Mouse (Mus musculus) testis, postnatal 14 days (tissue): Measurements from ENCODE around the gene Paox.
"Not testable (repeated sequence)": the region's sequence is repeated elsewhere in the genome, so short reads cannot be mapped to it uniquely, and the experiment has no call there.

Source experiments
- DNase-seq: peaks from one replicate; pipeline ENCODE4 v3.0.0; 2021; ENCODE audit warnings: low spot score

Gene Paox

DNA sequence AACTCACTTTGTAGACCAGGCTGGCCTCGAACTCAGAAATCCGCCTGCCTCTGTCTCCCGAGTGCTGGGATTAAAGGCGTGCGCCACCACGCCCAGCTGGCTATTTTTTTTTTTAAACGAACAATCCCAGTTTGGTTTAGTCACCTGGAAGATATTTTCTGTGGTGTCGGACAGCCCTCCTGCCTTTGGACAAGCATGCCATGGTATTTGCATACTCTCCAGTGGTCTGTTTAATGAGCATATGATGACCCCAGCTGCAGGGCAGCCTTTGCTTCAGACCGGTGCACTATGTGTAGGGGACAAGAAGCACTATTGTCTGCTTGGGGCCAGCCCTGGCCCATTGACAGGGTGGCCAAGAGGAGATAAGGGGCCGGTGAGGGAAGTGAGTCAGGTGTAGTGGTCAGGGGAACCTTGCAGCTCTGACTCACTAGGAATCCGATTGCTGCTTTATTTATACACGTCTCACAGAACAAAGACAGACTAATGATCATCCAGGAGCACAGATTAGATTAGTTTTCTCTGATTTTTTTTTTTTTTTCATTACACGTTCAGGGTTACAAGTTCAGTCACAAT is 5.8 kb downstream of the Paox start:
- no peak for DNase-seq

DNA sequence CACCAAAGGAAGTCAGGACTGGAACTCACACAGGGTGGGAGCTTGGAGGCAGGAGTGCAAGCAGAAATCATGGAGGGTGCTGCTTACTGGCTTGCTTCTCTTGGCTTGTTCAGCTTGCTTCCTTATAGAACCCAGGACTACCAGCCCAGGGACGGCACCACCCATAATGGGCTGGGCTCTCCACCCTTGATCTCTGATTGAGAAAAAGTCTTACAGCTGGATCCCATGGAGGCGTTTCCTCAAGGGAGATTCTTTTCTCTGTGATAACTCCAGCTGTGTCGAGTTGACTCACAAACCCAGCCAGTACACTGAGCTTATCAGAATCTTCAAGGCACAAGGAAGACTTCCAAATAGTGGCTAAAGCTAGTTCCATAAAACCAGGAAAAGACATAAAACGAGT is 7.2 kb downstream of the Paox start:
- DNase-seq = no peak

DNA sequence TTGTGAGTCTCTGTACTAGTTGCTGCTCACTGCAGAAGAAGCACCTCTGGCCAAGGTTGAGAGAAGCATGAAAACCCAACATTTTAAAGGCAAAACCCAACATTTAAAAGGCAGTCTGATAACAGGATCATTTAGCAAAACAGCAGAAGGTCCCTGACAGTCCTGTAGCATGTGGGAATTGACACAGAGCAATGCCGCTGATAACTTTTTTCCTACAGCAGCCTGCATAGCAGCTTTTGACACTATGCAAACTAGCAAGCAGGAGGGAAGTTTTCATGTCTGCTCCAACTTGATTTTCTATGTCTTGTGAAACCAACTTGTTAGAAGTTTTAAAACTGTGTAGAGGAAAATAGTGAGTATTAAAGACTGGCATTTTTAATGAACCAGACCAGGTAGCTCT is 8.8 kb downstream of the Paox start:
- no peak for DNase-seq

DNA sequence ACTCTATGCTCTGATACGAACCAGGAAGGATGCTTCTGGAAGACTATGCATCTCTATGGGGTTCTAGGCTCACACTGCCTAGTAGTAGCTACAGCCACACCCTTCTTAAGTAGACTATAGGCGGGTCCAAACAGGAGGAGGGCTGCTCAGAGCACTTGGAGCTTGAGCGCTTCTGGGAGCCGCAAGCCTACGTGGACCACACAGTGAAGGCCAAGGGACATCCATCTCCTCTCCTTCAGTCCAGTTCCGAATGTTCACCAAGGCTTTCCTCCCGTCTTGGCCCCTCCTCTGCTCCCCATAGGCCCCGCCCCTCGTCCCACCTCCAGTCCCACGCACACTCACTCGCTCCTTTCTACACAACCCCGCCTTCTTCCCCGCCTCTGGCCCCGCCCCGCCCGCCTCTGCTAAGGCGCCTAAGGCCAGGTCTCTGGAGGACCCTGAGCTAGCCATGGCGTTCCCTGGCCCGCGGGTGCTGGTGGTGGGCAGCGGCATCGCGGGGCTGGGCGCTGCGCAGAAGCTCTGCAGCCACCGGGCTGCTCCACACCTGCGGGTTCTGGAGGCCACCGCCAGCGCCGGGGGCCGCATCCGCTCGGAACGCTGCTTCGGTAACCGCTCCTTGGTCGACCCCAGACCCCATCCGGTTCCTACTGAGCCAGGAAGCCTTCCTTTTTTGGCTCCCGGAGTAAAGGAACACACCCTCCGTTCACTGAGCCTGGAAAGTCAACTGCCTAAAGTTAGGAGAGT is 9.9 kb downstream of the Paox start:
- peak; percentile 90 for DNase-seq

DNA sequence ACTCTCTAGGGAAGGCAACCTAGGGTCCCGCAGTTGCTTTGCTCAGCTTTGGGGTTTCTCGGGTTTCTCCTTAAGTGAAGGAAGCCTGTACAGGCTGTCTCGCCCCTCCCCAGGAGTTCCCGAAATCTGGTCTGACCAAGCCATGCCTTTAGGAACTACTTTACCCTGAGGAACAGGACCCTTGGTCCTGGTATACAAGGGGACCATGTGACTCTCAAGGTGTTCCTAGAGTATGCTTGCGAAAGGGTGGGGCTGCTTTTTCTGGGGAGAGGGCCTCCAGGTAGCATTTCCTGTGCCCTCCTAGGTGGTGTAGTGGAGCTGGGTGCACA is 10.4 kb downstream of the Paox start:
- DNase-seq = no peak

DNA sequence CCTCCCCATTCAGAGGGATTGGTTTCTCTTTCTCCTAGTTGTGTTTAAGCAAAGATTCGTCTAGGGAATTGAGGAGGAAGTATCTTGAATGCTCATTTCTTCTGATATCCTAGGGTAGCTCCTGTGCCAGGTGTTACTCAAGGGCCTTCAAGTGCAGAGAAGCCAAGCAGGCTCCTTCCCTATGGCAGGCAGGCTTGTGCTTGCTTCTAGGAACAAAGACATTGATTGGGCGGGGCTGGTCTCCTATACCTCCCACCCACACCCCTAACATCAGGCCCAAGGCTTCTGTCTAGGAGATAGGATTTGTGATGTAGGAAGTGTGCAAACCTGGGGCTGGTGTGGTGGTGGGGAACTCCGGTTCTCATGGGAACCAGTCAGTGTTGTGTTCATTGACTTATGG is 11.3 kb downstream of the Paox start:
- DNase-seq = no peak

DNA sequence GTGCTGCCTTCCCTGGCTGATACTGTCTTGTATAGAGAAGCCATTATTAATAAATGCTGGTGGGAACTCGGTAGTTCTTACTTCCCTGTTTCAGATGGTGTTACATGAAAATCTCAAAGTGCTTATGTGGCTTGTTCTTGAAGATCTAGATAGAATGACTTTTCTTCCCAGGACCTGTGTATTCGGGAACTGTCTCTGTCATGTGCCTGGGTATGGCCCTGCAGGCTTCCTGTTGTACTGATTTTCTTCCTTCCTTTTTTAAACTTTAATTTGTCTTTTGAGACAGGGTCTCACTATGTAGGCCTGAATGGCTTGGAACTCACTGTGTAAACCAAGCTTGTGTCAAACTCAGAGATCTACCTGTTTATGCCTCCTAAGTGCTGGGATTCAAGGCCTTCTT is 12.3 kb downstream of the Paox start:
- no peak for DNase-seq

DNA sequence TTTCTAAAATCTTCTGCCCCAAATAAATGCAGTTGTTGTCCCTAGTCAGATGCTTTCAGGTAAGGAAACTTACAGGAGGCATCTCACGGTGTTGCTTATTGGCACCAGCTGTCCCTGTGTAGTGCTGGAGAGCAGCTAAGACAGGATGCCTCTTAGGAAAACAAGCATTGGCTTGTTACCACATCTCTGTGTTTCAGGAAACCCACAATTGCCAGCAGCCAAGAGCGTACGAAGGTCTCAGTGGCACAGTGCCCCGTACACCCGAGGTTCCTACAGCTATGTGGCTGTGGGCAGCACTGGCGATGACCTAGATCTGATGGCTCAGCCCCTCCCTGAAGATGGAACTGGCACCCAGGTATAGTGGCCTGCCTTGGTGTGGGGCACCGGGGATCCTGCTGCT is 16.6 kb downstream of the Paox start:
- DNase-seq = not testable (repeated sequence)

DNA sequence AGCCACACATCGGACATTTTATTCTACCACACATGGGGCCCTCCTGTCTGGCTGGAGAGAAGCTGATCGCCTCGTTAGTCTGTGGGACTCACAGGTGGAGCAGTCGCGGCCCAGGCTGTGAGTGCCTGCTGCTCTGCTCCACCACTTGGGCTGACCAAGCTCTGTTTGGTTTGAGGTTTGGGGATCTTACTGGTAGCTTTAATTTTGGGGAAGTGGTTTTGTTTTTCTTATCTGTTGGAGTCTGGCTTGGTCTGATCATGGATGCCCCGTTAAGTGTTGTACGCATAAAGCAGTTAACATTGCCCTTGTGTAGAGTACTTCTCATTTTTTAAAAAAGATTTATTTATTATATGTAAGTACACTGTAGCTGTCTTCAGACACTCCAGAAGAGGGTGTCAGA is 18.4 kb downstream of the Paox start:
- DNase-seq = not testable (repeated sequence)

DNA sequence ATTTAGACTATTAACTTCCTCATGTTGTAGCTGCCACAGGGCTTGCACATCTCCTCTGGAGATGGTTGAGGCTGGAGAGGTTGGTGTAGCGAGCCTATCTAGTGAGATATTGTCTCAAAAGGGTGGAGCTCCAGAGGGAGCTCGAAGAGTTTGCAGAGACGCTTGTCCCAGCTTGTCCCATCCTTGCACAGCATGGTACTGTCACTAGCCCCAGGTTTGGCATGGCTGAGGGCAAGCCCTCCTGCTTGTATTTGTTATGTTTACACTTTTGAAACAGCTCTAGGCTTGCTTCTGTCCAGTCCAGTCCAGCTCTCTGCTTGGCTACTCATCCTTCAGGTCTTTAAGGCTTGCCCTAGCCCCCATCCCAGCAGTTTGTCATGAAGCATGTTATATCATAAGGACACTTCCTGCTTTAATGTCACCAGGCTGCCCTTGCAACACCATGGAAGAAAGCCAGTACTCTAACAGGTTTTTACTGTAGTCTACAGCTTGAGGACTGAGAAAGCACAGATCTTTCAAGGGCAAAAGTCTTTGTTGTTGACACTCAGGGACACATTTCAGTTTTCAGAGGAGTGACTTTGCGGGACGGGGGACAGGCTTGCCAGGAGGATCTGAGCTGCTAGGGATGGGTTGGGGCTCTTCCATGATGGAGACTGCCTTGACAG is 19.6 kb downstream of the Paox start:
- no peak for DNase-seq

DNA sequence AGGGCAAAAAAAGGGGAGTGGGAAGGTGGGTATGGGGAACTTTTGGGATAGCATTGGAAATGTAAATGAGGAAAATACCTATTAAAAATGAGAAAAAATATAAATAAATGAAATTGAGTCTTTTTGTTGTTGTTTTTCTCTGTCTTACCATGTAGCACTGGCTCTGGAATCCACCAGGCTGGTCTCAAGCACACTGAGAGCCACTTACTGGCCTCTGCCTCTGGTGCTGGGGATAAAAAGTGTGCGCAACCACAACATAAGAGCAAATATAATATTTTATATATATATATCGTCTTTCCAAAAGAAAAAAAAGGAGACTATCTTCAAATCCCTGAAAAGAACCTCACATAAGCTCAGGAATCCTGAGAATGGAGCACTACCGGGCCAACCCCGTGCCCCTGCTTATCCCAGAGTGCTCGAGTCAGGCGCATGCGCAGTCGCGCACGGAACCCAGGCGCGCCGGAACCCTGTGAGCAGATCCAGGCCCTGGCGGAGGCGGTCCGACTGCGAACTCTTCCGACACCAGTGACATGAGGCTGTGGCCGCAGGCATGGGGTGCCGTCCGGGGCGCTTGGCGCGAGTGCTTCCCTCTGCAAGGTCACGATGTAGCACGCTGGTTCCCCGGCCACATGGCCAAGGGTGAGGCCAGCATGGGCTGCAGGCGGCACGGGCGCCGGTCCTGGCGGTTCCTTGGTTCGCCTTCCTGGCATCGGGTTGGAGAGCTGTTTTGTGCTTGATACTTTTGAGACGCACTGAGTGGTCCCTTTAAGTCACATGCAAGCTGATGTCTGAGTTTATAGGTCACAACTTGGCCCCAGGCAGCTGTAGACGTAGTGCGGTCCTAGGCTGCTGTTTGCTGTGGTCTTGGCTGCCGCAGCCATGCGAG is 21.8 kb downstream of the Paox start, which contains the start of gene Mtg1:
TSS of gene Mtg1 (plus strand) at position 430 of the 886 bp plus-strand sequence.
- peak; percentile 92 for DNase-seq

DNA sequence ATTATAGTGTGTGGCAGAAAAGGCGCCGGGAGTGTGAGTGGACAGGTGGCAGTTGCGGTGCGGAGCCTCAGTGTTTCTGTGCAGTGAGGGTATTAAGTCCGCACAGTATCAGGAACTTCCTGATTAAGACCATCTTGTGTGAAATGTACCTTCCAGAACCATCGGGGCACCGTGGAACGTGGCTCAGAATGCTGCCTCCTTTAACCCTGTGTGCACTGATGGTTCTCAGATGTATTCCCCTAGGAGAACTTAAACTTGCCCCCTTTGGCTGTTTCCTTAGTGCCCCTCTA is 22.4 kb downstream of the Paox start:
- DNase-seq = no peak

DNA sequence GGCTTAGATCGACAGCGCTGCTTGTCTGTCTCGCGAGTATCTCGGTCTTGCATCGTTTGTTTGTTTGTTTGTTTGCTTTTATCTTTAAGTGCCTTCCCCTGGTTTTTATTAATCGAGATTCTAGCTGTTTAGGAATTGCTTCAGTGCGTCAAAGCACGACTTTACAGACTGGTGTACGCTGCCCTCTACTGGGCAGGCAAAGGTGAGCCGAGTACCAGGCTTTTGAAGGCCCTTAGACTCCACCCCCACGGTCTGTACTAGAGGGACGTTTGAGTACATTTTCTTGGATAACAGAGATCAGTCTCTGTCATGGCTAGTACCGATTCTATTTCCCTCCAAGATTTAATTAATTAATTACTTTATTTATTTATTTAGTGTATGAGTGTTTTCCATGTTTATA is 25.8 kb downstream of the Paox start:
- no peak for DNase-seq

DNA sequence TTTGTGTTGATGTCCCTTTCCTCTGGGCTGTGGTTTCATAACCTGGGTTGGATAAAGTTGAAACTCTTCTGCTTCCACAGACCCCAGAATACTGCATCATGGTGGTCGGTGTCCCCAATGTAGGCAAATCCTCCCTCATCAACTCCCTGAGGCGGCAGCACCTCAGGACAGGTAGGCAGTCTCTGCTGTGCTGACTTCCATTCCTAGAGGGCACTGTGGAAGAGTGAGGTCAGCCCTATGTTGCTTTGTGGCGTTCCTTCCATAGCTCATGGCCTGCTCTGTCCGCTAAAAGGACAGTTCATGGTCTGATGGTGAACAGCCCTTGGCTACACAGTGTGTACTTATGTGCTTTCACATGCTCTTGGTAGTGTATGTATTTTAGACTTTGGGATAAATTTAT is 29.0 kb downstream of the Paox start:
- no peak for DNase-seq

DNA sequence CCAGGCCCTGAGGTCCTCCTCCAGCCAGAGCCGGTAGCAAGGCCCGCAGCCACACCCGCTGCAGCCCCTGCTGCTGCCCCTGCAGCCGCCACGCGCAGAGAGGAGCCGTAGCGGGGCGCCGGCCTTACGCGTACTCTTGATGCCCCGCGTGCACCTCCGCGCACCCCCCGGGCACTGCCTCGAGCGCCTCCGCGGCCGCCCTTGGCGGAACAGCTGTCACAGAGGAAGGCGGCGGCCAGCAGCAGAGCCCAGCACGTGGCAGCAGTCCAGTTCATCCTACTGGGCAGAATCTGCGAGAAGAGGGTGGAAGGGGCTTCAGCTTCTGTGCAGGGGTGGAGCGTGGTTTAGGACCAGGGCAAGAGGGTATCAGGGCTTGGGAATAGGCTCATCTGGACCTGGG is 37.8 kb downstream of the Paox start:
- DNase-seq = no peak

DNA sequence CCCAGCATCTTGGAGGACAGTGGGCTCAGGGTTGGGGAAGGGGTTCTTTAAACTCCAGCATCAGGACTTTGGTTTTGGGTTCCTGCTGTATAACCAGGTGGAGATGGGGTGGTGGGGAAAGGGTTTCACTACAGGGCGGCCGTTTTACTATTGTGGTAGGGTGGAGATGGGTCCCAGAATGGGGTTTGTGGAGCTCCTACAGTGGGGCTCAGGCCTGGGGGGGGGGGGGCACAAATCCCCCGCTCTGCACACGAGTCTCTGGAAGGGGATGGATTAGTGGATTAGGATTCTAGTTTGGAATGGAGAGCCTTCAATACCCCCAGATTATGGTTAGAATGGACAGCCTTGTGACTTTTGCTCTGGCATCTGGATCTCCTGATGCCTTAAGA is 38.2 kb downstream of the Paox start:
- DNase-seq = no peak

DNA sequence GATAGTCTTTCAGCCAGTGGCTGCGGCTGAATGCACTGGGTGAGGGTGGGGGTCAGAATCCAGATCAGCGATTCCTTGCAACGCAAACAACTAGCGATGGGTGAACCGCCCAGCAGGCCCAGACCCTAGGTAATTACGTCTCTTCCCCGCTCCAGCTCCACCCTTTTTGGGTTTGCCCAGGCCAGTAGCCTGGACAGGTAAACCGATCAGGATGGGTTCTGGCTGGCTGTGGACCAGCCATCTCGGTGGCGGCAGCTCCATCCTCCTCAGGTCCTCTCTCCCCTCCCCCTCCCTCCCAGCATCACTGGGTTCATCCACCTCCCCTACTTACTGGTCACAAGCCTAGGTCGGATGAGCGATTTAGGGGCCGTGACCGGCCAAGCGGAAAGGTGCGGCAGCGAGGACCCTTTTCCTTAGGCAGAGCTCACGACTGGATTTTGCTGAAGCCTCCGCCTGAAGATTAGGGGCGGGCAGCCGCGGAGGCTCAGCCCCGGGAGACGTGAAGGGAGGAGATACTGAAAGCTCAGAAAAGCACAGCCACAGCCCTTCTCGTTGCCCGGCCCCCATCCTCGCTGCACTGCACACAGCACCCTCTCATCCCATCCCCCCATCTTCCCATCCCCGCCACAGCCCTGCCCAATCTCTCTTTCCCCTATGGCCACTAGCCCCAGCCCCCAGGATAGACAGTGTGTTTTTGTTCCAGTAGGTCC is 38.8 kb downstream of the Paox start, which contains the start of gene Sprn:
TSS of gene Sprn (minus strand) at position 660 of the 710 bp plus-strand sequence.
- DNase-seq = no peak

DNA sequence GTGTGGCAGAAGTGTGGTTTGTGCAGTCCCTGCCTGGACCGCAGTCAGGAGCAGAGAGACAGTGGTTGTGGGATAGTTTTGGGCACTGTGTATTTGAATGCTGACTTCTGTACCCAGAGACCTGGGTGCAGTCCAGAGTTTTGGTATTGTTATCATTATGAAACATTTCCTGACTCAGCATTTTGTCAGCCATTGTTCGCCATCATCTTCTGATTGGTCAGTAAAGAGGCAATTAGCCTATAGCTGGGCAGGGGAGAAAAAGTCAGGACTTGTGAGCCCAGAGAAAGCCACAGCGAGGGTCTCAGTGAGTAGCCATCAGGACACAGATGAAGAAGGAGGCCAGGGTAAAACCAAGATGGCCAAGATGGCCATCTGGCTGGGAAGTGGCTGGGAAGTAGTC is 44.8 kb downstream of the Paox start:
- DNase-seq = no peak

DNA sequence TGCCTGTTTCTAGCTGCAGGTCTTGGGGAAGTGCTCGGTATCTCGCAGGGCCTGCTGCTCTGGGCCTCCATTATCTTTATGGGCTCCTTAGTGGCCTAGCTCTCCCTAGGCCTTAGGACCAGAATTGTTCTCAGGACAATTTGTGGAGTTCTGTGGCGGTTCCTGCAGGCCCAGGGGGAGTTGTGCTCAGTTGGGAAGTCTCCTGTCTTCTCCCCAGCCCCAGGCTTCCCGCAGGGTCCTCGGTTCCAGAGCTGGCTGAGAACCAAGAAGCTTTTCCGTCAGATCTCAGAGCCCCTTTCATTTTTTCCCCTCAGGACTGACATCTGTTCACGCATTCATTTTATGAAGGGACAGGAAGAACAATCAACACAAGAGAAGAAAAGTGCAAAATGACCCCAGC is 49.1 kb downstream of the Paox start, which contains the start of gene Olfr522:
TSS of gene Olfr522 (minus strand) at position 101 of the 400 bp plus-strand sequence.
- no peak for DNase-seq

DNA sequence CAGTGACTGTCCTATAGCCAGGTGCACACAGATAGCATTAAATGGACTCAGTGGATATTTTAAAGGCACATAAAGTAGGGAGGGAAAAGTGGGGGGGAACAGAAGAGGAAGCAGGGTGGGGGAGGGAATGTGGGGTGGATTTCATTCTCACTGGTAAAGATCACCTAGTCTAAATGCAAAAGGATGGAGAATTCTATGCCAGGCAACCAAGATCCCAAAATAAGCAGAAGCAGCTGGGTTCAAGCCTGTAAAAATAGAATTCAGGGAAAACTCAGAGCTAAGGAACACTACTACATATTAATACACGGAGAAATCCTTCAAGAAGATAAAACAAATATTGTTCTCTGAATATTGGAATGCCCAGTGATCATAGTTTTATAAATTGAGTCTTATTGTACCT is 52.4 kb downstream of the Paox start:
- no peak for DNase-seq

DNA sequence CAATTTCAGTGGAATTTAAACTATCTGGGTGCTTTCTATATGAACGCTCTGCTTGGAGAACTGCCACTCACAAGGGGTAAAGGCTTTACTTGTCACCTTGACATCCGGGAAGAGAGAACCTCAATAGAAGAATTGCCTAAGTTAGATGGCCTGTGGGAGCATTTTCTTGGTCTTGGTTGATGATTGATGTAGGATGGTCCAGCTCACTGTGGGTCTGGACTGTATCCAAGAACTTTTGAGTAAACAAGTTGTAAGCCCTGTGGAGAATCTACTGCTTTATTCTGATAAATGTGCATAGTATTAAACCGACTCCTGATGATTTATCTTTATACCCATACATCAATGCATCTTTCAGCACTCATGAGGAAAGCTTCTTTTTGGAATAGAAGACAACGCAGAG is 53.8 kb downstream of the Paox start:
- DNase-seq = no peak

DNA sequence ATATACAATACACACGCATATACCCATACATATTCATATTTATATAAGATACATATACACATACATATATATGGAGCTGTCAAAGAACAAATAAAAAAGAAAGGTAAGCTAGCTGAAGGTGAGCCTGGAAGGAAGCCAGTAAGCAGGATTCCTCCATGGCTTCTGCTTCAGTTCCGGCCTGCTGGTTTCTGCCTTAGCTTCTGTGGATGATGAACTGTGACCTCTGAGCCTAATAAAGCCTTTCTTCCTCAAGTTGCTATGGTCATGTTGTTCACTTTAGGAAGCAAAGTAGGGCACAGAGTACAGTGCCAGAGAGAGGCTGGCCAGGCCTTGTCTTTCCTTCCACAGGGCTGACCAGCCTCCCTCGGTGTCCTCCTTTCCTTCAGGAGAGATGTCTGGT is 55.3 kb downstream of the Paox start:
- no peak for DNase-seq
